Mouse (Mus musculus) central nervous system, embryonic 11.5 days (tissue): ENCODE results near the gene Dnaaf2. TPM values are rescaled to one million over a fixed set of nuclear protein-coding genes. Genes with fewer than 3 reads are reported as not detected.

Source experiments
- polyA plus RNA-seq: library from polyadenylated mRNA; depleted of rRNA; stranded (reverse); fragments of >200 nt; gene quantifications from 2 replicates; pipeline ENCODE4 v1.2.3, GENCODE M21; 2012; rRNA removed

Gene Dnaaf2
- 7.2 and 9.8 TPM in 2 replicates for polyA plus RNA-seq

GRCm38 (mm10) chr12:69198164-69198535, at the start of gene Dnaaf2:
Dnaaf2 (minus strand) TSS chr12:69198429.

GRCm38 (mm10) chr12:69240876-69241275, 42.6 kb upstream of the Dnaaf2 start, which contains the start of gene Klhdc1:
Klhdc1 (plus strand) TSS chr12:69241176.

GRCm38 (mm10) chr12:69227776-69228466, 29.7 kb upstream of the Dnaaf2 start, which contains the start of gene Pole2:
Pole2 (minus strand) TSS chr12:69228195.

GRCm38 (mm10) chr12:69204052-69204833, 6.0 kb upstream of the Dnaaf2 start, which contains the start of gene Gm49384:
Gm49384 (minus strand) TSS chr12:69204267.

GRCm38 (mm10) chr12:69196444-69197377, 1.5 kb downstream of the Dnaaf2 start, which contains the start of gene Gm49383:
Gm49383 (minus strand) TSS chr12:69197104.

GRCm38 (mm10) chr12:69183583-69184308, 14.5 kb downstream of the Dnaaf2 start, which contains the start of the genes Rpl36al and Mgat2:
Rpl36al (minus strand) TSS chr12:69184083.
Mgat2 (plus strand) TSS chr12:69184157.

GRCm38 (mm10) chr12:69168461-69169106, 29.6 kb downstream of the Dnaaf2 start, which contains the start of gene Lrr1:
Lrr1 (plus strand) TSS chr12:69168814.

DNA sequence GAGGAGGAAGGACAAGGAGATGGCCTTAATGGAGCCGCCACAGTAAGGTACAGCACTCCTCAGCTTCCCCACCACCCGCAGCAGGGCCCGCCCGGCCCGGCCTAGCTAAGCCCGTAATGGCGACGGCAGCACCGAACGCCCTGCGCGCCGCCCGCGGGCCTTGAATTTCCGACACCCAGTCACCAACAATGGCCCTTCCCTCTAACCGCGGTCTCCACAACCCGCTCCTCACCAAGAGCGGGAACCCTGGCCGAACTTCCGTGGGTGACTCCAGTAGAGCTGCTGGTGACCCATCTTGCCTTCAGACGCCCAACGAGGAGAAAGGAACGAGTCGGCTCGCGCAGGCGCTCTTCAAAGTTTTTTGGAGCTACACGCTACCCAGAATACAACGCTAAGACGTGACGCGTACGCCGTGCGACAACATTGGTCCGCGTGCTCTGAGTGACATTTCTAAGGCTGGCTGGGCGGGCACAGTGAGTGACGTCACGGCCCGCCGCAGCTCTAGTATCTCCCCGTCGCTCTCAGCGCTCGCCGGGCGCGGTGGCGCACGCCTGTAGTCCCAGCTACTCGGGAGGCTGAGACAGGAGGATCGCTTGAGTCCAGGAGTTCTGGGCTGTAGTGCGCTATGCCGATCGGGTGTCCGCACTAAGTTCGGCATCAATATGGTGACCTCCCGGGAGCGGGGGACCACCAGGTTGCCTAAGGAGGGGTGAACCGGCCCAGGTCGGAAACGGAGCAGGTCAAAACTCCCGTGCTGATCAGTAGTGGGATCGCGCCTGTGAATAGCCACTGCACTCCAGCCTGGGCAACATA, 39.3 kb downstream of the Dnaaf2 start, which contains the start of gene Rps29:
TSS of gene Rps29 (minus strand) at position 422 of the 813 bp plus-strand sequence.

Other genes starting within 250 kb of the Dnaaf2 start
- gene Rps29, start 39.2 kb downstream of the Dnaaf2 start, polyA plus RNA-seq: 1,183 and 2,440 TPM in 2 replicates
- 18.2 and 28.2 TPM in 2 replicates for gene Lrr1, start 29.6 kb downstream of the Dnaaf2 start, polyA plus RNA-seq
- gene Rpl36al, start 14.3 kb downstream of the Dnaaf2 start, polyA plus RNA-seq: 616 and 663 TPM in 2 replicates
- 20.3 and 21.5 TPM in 2 replicates for gene Mgat2, start 14.3 kb downstream of the Dnaaf2 start, polyA plus RNA-seq
- 9.7 and 17.6 TPM in 2 replicates for gene Gm49383, start 1.3 kb downstream of the Dnaaf2 start, polyA plus RNA-seq
- 14.6 and 18.5 TPM in 2 replicates for gene Gm49384, start 5.8 kb upstream of the Dnaaf2 start, polyA plus RNA-seq
- 21.5 and 37.2 TPM in 2 replicates for gene Pole2, start 29.8 kb upstream of the Dnaaf2 start, polyA plus RNA-seq
- gene Klhdc1, start 42.7 kb upstream of the Dnaaf2 start, polyA plus RNA-seq: 1.5 and 2.0 TPM in 2 replicates
- 123 and 152 TPM in 2 replicates for gene Klhdc2, start 98.3 kb upstream of the Dnaaf2 start, polyA plus RNA-seq
- 39.4 and 48.0 TPM in 2 replicates for gene Nemf, start 158.7 kb upstream of the Dnaaf2 start, polyA plus RNA-seq
- gene Arf6, start 173.7 kb upstream of the Dnaaf2 start, polyA plus RNA-seq: 72.5 and 100 TPM in 2 replicates
- gene Gm9887, start 174.0 kb upstream of the Dnaaf2 start, polyA plus RNA-seq: 0.22 and 0.74 TPM in 2 replicates